Mouse (Mus musculus) pancreas, adult 10 weeks (tissue): ENCODE results near the gene Gm13277. TPM values are rescaled to one million over a fixed set of nuclear protein-coding genes. Genes with fewer than 3 reads are reported as not detected.

ENCODE experiments used
- polyA plus RNA-seq: library from polyadenylated mRNA; stranded (reverse); fragments of 350-450 nt; fragmentation: Illumina TruSeq; extraction: RNeasy Lipid Tissue Mini Kit (QIAGEN cat#74804); gene quantifications from one replicate; pipeline ENCODE4 v1.2.3, GENCODE M21; 2015; ENCODE audit warnings: low read depth, low replicate concordance; ENCODE audit not compliant: insufficient read depth

Gene Gm13277
- polyA plus RNA-seq, 1 experiment from 2014 or later: not detected

Other genes starting within 250 kb of the Gm13277 start
- not detected for gene Ifna15, start 230.4 kb upstream of the Gm13277 start, polyA plus RNA-seq
- not detected for gene Ifna14, start 216.8 kb upstream of the Gm13277 start, polyA plus RNA-seq
- not detected for gene Ifna9, start 196.2 kb upstream of the Gm13277 start, polyA plus RNA-seq
- gene Ifna12, start 185.3 kb upstream of the Gm13277 start, polyA plus RNA-seq: not detected
- gene C87499, start 154.2 kb upstream of the Gm13277 start, polyA plus RNA-seq: not detected
- not detected for gene Ifna13, start 144.2 kb upstream of the Gm13277 start, polyA plus RNA-seq
- gene Ifna16, start 111.7 kb upstream of the Gm13277 start, polyA plus RNA-seq: not detected
- gene Ifna2, start 104.7 kb upstream of the Gm13277 start, polyA plus RNA-seq: not detected
- not detected for gene Ifnab, start 97.3 kb upstream of the Gm13277 start, polyA plus RNA-seq
- not detected for gene Gm26566, start 66.8 kb upstream of the Gm13277 start, polyA plus RNA-seq
- 7.4 TPM for gene Klhl9, start 66.2 kb upstream of the Gm13277 start, polyA plus RNA-seq
- not detected for gene Gm13271, start 33.8 kb upstream of the Gm13277 start, polyA plus RNA-seq
- gene Gm13283, start 28.5 kb upstream of the Gm13277 start, polyA plus RNA-seq: not detected
- not detected for gene Gm13290, start 14.8 kb upstream of the Gm13277 start, polyA plus RNA-seq
- gene Gm13289, start 11.7 kb upstream of the Gm13277 start, polyA plus RNA-seq: not detected
- gene Gm13272, start 8.8 kb upstream of the Gm13277 start, polyA plus RNA-seq: not detected
- gene Ifnz, start 6.5 kb upstream of the Gm13277 start, polyA plus RNA-seq: not detected
- not detected for gene Gm13276, start 2.9 kb upstream of the Gm13277 start, polyA plus RNA-seq
- not detected for gene Gm13278, start 2.9 kb downstream of the Gm13277 start, polyA plus RNA-seq
- gene Gm13275, start 5.9 kb downstream of the Gm13277 start, polyA plus RNA-seq: not detected
- not detected for gene Gm13279, start 8.8 kb downstream of the Gm13277 start, polyA plus RNA-seq
- gene Gm13285, start 11.0 kb downstream of the Gm13277 start, polyA plus RNA-seq: not detected
- gene Gm13287, start 14.6 kb downstream of the Gm13277 start, polyA plus RNA-seq: not detected
- gene Gm13288, start 16.9 kb downstream of the Gm13277 start, polyA plus RNA-seq: not detected
- not detected for gene Ifna7, start 27.6 kb downstream of the Gm13277 start, polyA plus RNA-seq
- not detected for gene Ifna11, start 31.3 kb downstream of the Gm13277 start, polyA plus RNA-seq
- not detected for gene Ifna6, start 38.8 kb downstream of the Gm13277 start, polyA plus RNA-seq
- not detected for gene Ifna5, start 46.9 kb downstream of the Gm13277 start, polyA plus RNA-seq
- not detected for gene Ifna4, start 53.2 kb downstream of the Gm13277 start, polyA plus RNA-seq
- gene Ifna1, start 61.5 kb downstream of the Gm13277 start, polyA plus RNA-seq: not detected
- gene Ifne, start 91.6 kb downstream of the Gm13277 start, polyA plus RNA-seq: not detected